Mouse (Mus musculus) hindbrain, embryonic 13.5 days (tissue): ENCODE measurements around the gene Zmiz2. TPM values are rescaled to one million over a fixed set of nuclear protein-coding genes. Genes with fewer than 3 reads are reported as not detected.

ENCODE experiments used
- ATAC-seq: fragments of 200-750 bp; cut with Nextera tagmentation; 2 replicates; pipeline ENCODE4 v1.8.0; 2017; ENCODE audit warnings: moderate TSS enrichment; ENCODE audit not compliant: low FRiP score
- H3K27ac ChIP-seq: fragments of 300-500 bp; sonication (generic); 2 replicates; pipeline ENCODE4 v1.5.1; 2015; ENCODE audit warnings: inconsistent platforms, mild to moderate bottlenecking, moderate library complexity
- H3K27me3 ChIP-seq: fragments of 300-500 bp; sonication (generic); 2 replicates; pipeline ENCODE4 v1.6.1; 2015; ENCODE audit warnings: mild to moderate bottlenecking, inconsistent platforms
- H3K36me3 ChIP-seq: fragments of 300-500 bp; sonication (generic); 2 replicates; pipeline ENCODE4 v1.6.1; 2015; ENCODE audit warnings: mild to moderate bottlenecking, inconsistent platforms
- H3K4me1 ChIP-seq: fragments of 300-500 bp; sonication (generic); replicated peaks from 2 replicates; pipeline ENCODE4 v1.6.1; 2015; ENCODE audit warnings: inconsistent platforms
- H3K4me2 ChIP-seq: fragments of 300-500 bp; sonication (generic); 2 replicates; pipeline ENCODE4 v1.6.1; 2015; ENCODE audit warnings: inconsistent platforms, mild to moderate bottlenecking, moderate library complexity
- H3K4me3 ChIP-seq: fragments of 300-500 bp; sonication (generic); 2 replicates; pipeline ENCODE4 v1.5.1; 2015; ENCODE audit warnings: mild to moderate bottlenecking, inconsistent platforms
- H3K9ac ChIP-seq: fragments of 300-500 bp; sonication (generic); 2 replicates; pipeline ENCODE4 v1.6.1; 2015; ENCODE audit warnings: mild to moderate bottlenecking, inconsistent platforms
- H3K9me3 ChIP-seq: fragments of 300-500 bp; sonication (generic); 2 replicates; pipeline ENCODE4 v1.6.1; 2016; ENCODE audit warnings: inconsistent platforms
- WGBS: fragments of 180-500 bp; shearing (Covaris S2); methylation state at CpG from one replicate; pipeline ENCODE4 v1.1.7; 2015; 5-methylcytosine and 5-hydroxymethylcytosine counted together
- polyA plus RNA-seq: library from polyadenylated mRNA; unstranded; fragments of >200 nt; fragmentation: Nextera tagmentation; extraction: Ambion mirVana; gene quantifications from 2 replicates; pipeline ENCODE4 v1.2.1, GENCODE M21; 2015

Gene Zmiz2
- polyA plus RNA-seq, 1 experiment from 2014 or later, result 29.2 TPM

DNA sequence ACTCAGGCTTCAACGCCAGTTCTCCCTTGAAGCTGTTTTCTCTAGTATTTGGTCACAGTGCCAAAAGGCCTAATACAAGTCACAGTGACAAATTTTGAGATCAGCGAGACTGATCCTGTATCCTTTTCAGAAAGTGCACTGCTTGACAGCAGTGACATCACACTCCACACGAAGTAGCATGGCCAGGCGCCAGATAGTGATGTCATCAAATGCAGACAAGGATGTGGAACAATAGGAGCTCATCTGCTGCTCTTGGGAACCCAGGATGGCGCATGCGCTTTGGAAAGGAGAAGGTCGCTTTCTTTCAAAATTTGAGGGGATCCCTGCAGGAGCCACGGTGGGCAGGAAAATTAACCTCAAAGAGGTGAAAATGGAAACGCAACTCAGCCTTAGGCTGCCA is 16.1 kb upstream of the Zmiz2 start:
- WGBS, result 93% methylated on average over 9 of the region's 9 CpGs
- Histone ChIP-seq H3K4me1 (no peaks in the 10 kb centered on the region), H3K27ac (no peak overlapping the region), H3K27me3 (no peaks in the 10 kb centered on the region), H3K4me3 (no peak overlapping the region), H3K4me2 (no peak overlapping the region), H3K9me3 (no peaks in the 10 kb centered on the region), H3K36me3 (no peaks in the 10 kb centered on the region), H3K9ac (no peak overlapping the region)
- ATAC-seq, result no peak

DNA sequence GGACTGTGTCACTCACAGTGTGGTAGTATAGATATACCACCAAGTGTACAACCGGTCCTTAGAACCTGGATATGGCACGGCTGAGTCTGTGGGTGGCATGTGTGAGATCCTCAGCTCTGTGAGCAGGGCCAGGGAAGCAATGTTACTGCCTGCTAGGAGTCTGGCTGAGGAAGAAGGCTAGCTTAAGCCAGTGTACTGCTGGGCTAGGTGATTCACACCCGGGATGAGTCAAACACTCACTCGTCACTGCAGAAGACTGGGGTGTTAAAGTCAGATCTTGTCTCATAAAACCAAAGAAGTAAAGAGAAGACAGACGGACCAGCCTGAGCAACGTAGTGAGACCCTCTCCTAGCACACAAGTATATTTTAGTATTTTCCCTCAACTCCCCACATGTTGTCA is 8.0 kb upstream of the Zmiz2 start:
- ATAC-seq, result no peak
- Histone ChIP-seq H3K27ac (no peak overlapping the region), H3K9me3 (no peaks in the 10 kb centered on the region), H3K4me3 (no peak overlapping the region), H3K4me1 (no peaks in the 10 kb centered on the region), H3K4me2 (no peak overlapping the region), H3K36me3 (no peaks in the 10 kb centered on the region), H3K27me3 (no peaks in the 10 kb centered on the region), H3K9ac (no peak overlapping the region)
- WGBS, result 91% methylated on average over 6 of the region's 6 CpGs

DNA sequence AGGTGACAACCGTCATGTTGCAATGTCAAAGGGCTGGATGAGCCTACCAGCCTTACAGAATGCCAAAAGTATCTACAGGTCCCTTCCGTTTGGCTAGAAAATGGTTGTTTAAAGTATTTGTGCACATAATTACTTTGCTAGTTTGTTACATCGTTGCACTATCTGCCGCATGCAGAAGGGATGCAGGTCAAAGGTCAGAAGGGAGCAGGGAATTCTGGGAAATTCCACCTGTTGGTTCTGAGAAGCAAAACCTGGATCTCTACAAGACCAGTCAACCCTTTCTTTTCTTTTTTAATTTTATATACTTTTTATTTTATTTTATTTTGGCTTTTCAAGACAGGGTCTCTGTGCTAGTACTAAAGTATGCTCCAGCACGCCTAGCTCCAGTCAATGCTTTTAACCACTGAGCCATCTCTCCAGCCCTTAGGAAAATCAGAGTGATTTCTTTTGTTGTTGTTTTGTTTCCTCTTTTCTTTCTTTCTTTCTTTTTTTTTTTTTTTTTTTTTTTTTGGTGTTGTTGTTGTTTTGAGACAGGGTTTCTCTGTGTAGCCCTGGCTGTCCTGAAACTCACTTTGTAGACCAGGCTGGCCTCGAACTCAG is 648 bp upstream of the Zmiz2 start:
- no peaks in the 10 kb centered on the region for H3K9me3 ChIP-seq
- no peak for ATAC-seq
- peak overlapping the region; percentile 40 for H3K4me2 ChIP-seq
- 91% methylated on average over 6 of the region's 6 CpGs for WGBS
- H3K9ac ChIP-seq, result peak overlapping the region; percentile 99; the same call in 1 of the 2 replicates
- H3K4me3 ChIP-seq, result peak overlapping the region; percentile 98; the same call in 1 of the 2 replicates
- H3K27ac ChIP-seq, result peak overlapping the region; percentile 96
- H3K27me3 ChIP-seq, result no peaks in the 10 kb centered on the region
- H3K4me1 ChIP-seq, result peaks cover 28% of the 10 kb centered on the region
- peaks cover 20% of the 10 kb centered on the region for H3K36me3 ChIP-seq

DNA sequence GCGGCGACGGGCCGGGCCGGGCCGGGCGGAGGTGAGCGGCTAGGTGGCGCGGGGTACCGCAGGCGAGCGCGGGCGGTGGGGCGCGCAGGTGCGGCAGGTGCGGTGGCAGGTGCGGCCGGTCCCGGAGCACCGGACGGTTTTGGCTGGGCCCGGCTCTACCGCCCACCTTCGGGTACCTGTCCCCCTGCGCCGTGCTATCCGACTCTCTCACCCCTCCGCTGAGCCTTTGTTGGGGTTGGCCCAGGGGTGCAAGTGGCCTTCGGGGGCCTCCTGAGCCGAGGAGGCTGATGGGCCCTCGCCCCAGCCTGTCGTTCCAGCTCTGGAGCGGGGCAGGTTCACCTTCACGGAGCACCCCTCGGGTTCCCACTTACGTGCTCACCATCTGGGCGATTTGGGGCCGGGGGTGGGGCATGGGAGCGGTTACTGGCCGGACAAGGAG is 628 bp downstream of the Zmiz2 start:
- H3K4me2 ChIP-seq, result peak overlapping the region; percentile 82
- no peaks in the 10 kb centered on the region for H3K9me3 ChIP-seq
- H3K27ac ChIP-seq, result peak overlapping the region; percentile 96
- peak overlapping the region; percentile 98 for H3K4me3 ChIP-seq
- H3K27me3 ChIP-seq, result no peaks in the 10 kb centered on the region
- H3K4me1 ChIP-seq, result peaks cover 38% of the 10 kb centered on the region
- ATAC-seq, result peak; percentile 45
- H3K9ac ChIP-seq, result peak overlapping the region; percentile 99
- peaks cover 30% of the 10 kb centered on the region for H3K36me3 ChIP-seq
- WGBS, result under 1% methylated on average over 22 of the region's 43 CpGs

DNA sequence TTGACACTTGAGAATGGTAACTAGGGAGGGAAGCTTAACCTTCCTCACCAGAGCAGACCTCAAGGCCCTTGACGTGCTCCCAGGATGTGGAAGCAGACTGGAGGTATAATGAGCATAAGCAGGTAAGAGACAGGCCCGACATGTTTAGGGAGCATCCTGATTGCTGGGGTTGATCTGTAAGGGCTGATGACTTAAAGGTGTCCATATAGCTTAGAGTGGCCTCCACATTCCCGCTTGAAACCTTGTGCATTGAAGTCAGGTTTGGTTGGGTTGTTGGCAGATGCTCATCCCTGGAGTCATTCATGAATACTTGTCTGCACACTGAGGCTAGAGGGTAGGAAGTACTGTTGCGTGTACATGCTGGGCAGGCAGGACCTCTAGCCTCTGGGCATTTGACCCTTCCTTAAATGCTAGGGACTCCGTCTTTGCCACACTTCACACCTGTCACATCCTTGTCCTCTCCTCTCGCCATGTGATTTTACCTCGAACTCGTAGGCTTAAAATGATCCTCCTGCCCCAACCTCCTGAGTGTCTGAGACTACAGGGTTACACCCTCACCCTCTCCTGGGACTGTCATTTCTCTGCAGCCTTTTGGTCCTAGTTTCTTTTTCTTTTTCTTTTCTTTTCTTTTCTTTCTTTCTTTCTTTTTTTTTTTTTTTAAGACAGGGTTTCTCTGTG is 1.6 kb downstream of the Zmiz2 start:
- Histone ChIP-seq H3K9me3 (no peaks in the 10 kb centered on the region), H3K4me1 (peaks cover 45% of the 10 kb centered on the region), H3K9ac (peak overlapping the region; percentile 99), H3K27ac (no peak overlapping the region), H3K36me3 (peaks cover 40% of the 10 kb centered on the region), H3K4me2 (peak overlapping the region; percentile 82), H3K27me3 (no peaks in the 10 kb centered on the region), H3K4me3 (peak overlapping the region; percentile 98)
- ATAC-seq, result no peak
- 81% methylated on average over 8 of the region's 8 CpGs for WGBS

DNA sequence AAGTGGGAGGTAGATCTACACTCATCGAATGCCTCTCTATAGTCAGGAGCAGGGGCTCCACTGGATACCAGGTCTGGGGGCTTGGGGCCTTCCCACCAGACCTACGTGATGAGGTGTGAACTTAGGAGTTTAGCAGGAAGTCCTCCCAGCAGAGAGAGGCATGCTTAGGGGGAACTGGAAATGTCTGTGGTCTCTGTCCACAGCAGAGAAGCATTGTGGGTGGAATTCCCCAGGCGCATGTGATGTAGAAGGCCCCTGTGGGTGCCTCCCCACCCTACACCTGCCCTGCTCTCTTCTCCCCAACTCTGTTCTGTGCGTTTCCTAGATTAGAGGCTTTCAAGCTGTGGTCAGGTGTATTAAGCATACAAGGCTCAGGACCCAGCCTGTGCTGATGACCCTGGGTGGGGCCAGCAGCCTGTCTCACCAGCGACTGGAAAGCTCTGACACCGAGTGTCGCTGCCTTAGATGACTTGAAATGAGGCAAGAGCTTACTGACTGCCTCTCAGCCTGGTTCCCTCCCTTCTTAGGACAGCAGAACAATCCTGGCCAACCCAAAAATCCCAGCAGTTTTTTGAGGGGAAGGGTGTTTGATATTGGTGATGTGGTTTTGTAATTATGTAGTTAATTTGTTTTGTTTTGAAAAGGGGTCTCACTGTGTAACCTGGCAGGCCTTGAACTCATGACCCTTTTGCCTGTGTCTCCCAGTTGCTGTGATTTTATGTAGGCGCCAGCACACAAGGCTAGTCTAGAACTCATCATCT is 2.8 kb downstream of the Zmiz2 start:
- H3K4me3 ChIP-seq, result 0 out of 2 replicates have a peak overlapping the region, but pooled peaks have one; percentile 6
- H3K27ac ChIP-seq, result no peak overlapping the region
- H3K4me1 ChIP-seq, result peaks cover 45% of the 10 kb centered on the region
- WGBS, result 92% methylated on average over 8 of the region's 8 CpGs
- H3K9ac ChIP-seq, result no peak overlapping the region; the same call in 1 of the 2 replicates
- H3K36me3 ChIP-seq, result peaks cover 52% of the 10 kb centered on the region
- H3K9me3 ChIP-seq, result no peaks in the 10 kb centered on the region
- no peaks in the 10 kb centered on the region for H3K27me3 ChIP-seq
- no peak for ATAC-seq
- H3K4me2 ChIP-seq, result peak overlapping the region; percentile 82

DNA sequence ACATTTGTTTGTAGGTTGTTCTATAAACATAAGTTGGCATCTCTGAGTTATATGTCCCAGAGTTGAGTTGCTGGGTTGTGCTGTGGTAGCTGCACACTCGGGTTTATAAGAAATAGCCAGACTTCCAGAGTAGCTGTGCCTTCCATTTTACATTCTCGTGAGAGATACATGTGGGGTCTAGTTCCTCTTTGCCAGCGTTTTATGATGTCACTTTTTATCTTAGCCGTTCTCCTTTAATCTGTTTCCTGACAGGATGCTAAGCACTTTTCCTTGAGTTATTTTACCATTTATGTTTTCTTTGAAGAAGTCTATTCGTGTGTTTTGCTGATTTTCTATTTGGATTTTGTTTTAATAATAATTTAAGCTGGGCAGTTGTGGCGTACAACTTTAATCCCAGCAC is 4.0 kb downstream of the Zmiz2 start:
- H3K9me3 ChIP-seq, result no peaks in the 10 kb centered on the region
- H3K36me3 ChIP-seq, result peaks cover 63% of the 10 kb centered on the region
- H3K9ac ChIP-seq, result no peak overlapping the region
- H3K4me1 ChIP-seq, result peaks cover 45% of the 10 kb centered on the region
- H3K27me3 ChIP-seq, result no peaks in the 10 kb centered on the region
- no peak overlapping the region for H3K4me2 ChIP-seq
- no peak for ATAC-seq
- WGBS, result 89% methylated on average over 6 of the region's 6 CpGs
- H3K27ac ChIP-seq, result no peak overlapping the region
- H3K4me3 ChIP-seq, result no peak overlapping the region

DNA sequence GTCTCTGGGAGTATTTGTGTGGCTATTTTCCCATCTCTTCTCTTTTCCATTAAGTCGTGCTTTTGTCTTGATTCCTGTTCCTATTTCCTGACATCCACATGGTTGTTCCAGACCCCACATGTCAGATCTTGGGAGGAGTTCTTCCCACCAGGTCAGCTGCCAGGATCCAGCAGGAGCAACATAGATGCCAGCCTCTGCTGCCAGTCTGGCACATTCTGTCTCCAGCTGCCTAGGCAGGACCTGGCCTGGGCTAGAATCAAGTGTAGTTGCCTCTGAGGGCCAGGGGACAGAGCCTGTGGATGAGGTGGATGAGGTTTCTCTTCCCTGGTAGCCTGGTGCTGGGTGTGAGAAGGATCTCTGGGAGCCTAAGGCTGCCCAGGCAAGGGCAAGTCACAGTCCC is 5.0 kb downstream of the Zmiz2 start:
- Histone ChIP-seq H3K4me1 (peaks cover 45% of the 10 kb centered on the region), H3K4me3 (no peak overlapping the region), H3K9ac (peak overlapping the region; percentile 51; the same call in 1 of the 2 replicates), H3K36me3 (peaks cover 74% of the 10 kb centered on the region), H3K4me2 (no peak overlapping the region), H3K9me3 (no peaks in the 10 kb centered on the region), H3K27ac (no peak overlapping the region), H3K27me3 (no peaks in the 10 kb centered on the region)
- WGBS, result 79% methylated on average over 1 of the region's 1 CpGs
- ATAC-seq, result no peak

DNA sequence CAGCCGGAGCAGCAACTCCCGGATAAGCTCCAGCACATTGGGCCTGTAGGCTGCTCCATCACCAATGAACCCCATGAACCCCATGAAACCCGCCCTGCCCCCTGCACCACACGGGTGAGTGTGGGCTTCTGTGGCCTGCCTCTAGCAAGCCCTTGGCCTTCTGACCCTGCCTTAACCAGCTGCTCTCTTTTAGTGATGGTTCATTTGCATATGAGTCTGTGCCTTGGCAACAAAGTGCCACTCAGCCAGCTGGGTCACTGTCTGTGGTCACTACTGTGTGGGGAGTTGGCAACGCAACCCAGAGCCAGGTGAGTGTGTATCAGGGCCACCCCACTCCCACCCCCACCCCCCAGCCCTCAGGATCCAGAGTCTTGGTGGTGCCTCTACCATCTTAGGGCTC is 6.7 kb downstream of the Zmiz2 start:
- no peaks in the 10 kb centered on the region for H3K27me3 ChIP-seq
- H3K4me1 ChIP-seq, result peaks cover 39% of the 10 kb centered on the region
- no peak overlapping the region for H3K4me3 ChIP-seq
- 69% methylated on average over 5 of the region's 5 CpGs for WGBS
- H3K9me3 ChIP-seq, result no peaks in the 10 kb centered on the region
- H3K36me3 ChIP-seq, result peaks cover 91% of the 10 kb centered on the region
- H3K4me2 ChIP-seq, result no peak overlapping the region
- no peak overlapping the region for H3K9ac ChIP-seq
- ATAC-seq, result no peak
- H3K27ac ChIP-seq, result no peak overlapping the region

DNA sequence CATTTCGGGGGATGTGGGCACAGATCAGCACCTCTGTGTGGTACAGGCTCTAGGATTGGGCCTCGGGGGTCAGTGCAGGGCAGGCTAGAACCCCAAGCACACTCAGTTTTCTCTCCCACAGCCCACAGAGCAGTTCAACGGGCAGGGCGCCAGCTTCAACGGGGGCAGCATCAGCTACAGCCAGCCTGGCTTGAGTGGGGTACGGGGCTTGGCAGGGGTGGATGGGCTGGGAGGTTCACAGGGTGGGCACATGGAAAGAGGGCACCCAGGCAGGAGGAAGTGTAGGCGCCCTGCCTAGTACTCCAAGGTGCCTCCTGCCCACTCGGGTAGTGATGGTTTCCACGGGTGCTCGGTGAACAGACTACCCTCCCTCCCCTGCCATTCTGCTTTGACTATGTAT is 9.3 kb downstream of the Zmiz2 start:
- no peak for ATAC-seq
- no peak overlapping the region for H3K4me3 ChIP-seq
- no peaks in the 10 kb centered on the region for H3K27me3 ChIP-seq
- no peaks in the 10 kb centered on the region for H3K9me3 ChIP-seq
- H3K27ac ChIP-seq, result no peak overlapping the region
- peaks cover 97% of the 10 kb centered on the region for H3K36me3 ChIP-seq
- H3K4me1 ChIP-seq, result peaks cover 18% of the 10 kb centered on the region
- no peak overlapping the region for H3K4me2 ChIP-seq
- WGBS, result 95% methylated on average over 10 of the region's 10 CpGs
- no peak overlapping the region for H3K9ac ChIP-seq

DNA sequence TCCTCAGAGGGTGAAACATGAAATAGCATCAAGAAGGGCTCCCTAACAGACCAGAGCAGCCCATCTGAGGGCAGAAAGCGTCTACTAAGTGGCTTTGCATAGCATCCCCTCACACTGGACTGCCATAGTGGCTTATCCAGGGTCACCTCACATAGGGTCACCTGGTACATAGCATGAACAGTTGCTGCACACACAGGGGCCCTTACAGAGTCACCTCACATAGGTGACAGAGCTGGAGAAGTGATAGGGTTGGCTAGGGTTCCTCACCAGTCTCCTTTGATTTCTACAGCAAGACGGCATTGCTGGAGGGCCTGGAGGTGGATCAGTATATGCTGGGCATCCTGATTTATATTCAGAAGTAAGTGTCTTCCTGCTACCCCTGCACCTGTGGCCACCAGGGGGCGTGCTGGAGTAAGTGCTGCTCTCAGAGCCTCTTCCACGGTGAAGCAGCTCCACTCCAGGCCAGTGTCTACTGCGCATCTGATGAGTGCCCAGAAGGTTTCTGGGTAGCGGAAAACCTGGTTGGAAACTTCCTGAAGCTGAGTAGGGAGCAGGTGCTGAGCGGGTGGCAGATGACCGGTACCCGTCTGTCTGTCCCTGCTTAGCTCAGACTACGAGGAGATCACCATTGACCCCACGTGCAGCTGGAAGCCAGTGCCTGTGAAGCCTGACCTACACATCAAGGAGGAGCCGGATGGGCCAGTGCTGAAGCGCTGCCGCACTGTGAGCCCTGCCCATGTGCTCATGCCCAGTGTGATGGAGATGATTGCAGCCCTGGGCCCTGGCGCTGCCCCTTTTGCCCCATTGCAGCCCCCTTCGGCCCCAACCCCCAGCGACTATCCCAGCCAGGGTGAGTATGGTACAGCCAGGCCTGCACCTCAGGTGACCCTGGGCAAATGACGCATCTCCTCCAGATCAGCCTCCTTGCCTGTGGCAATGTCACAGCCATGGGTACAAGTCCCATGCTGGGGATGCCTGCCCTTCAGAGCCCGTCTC is 13.9 kb downstream of the Zmiz2 start:
- ATAC-seq, result no peak

More for the DNA sequence above, 13.9 kb downstream of the Zmiz2 start:
- H3K36me3 ChIP-seq, result peaks cover 89% of the 10 kb centered on the region
- no peak overlapping the region for H3K9ac ChIP-seq
- H3K4me2 ChIP-seq, result no peak overlapping the region
- WGBS, result 86% methylated on average over 19 of the region's 19 CpGs
- no peak overlapping the region for H3K27ac ChIP-seq
- no peak overlapping the region for H3K4me3 ChIP-seq
- no peaks in the 10 kb centered on the region for H3K9me3 ChIP-seq
- H3K4me1 ChIP-seq, result peaks cover 20% of the 10 kb centered on the region
- H3K27me3 ChIP-seq, result no peaks in the 10 kb centered on the region
